In the genomic region with DNA sequence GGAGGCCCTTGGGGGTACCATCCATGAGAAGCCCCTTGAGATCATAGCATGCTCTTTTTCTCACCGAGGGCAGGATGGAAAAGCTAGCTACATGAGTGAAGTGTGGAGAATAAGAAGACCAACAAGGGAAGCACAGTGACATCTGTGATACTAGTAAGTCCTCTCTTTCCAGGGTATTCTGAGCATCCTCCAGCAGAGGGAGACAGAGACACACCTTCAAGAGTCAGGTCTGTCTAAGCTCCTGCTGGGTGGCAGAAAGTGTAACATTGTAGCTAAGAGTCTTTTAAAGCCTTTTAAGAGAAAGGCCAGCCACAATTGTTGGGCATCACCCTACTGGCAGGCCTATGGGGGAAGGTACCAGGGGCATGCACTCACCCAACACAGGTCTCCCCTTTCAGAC, we compare ENCODE assay signal across 8 mouse cellular contexts. TPM values are rescaled to one million over a fixed set of nuclear protein-coding genes. Genes with fewer than 3 reads are reported as not detected.
DNase-seq lines count a peak whose midpoint lies in the region; ATAC-seq lines count a peak whose summit lies in the region.

No protein-coding gene starts in this region.

- no peaks in the 10 kb centered on the region for H3K9me3 ChIP-seq in forebrain, embryonic 15.5 days

- no peak overlapping the region for H3K4me2 ChIP-seq in forebrain, embryonic 15.5 days (replicated peaks)

- H3K36me3 ChIP-seq in forebrain, embryonic 15.5 days: no peaks in the 10 kb centered on the region

- no peak overlapping the region for H3K9ac ChIP-seq in forebrain, embryonic 15.5 days (replicated peaks)

- WGBS in forebrain, embryonic 15.5 days: 35% methylated on average over 1 of the region's 1 CpGs

- intact Hi-C loops in heart, postnatal 10 days (cut with DNase I): loop anchor here (5.0 kb wide), 1 partner anchor 420 kb away; no protein-coding TSS in a partner anchor

- no peaks in the 10 kb centered on the region for H3K27me3 ChIP-seq in forebrain, embryonic 15.5 days

- H3K4me1 ChIP-seq in forebrain, embryonic 15.5 days: no peaks in the 10 kb centered on the region

- peak; percentile 7 to 28 for DNase-seq in heart, postnatal 10 days
- no peak for DNase-seq in heart, adult 9 months (ENCODE audit: low spot score in 2 of 2)
- DNase-seq in 3T3-L1 (ENCODE audit: low read depth, low spot score): peak; percentile 77
- DNase-seq in MEL-GATA-1-ER (ENCODE audit: extremely low read depth, low read depth): peak; percentile 57
- DNase-seq in gonadal fat pad, adult 2 months (ENCODE audit: low read depth): peak; percentile 24
- DNase-seq in gastrocnemius, postnatal 25 days: no peak

- H3K4me3 ChIP-seq in forebrain, embryonic 15.5 days: no peak overlapping the region

- peak; percentile 89 for ATAC-seq in megakaryocyte progenitor cell, adult 5-6 weeks (replicated peaks; ENCODE audit: poor library complexity)
- no peak for ATAC-seq in forebrain, embryonic 15.5 days (replicated peaks)

- H3K27ac ChIP-seq in forebrain, embryonic 15.5 days (replicated peaks): no peak overlapping the region

RNA-seq across cellular contexts. Expression of a gene that starts 43.8 kb away (rescaled TPM):
- total RNA-seq in heart, postnatal 10 days (2021): 10 to 100 TPM; 15.3 to 17.7 TPM
- polyA plus RNA-seq in gonadal fat pad, adult 2 months (2012; rRNA removed): 20.2 and 38.0 TPM in 2 replicates
- total RNA-seq in megakaryocyte progenitor cell, adult 5-6 weeks (2015): 8.8 and 11.5 TPM in 2 replicates
- 18.1 and 22.1 TPM in 2 replicates for total RNA-seq in megakaryocyte progenitor cell, adult 5-6 weeks (2017)
- 10.5 and 11.3 TPM in 2 replicates for polyA plus RNA-seq in forebrain, embryonic 15.5 days (2015; fragmentation: Nextera tagmentation; extraction: Ambion mirVana)
- 1 to 10 TPM; 3.0 to 4.4 TPM for total RNA-seq in gastrocnemius, postnatal 25 days (2021)

Comparison
In these comparisons a context has a peak if more than half of its experiments do, and no peak if none do; other contexts are left out.
1. DNase-seq: peak in heart, postnatal 10 days (2 of 2), 3T3-L1 (single experiment), MEL-GATA-1-ER (single experiment) and gonadal fat pad, adult 2 months (single experiment); none in heart, adult 9 months (0 of 2) and gastrocnemius, postnatal 25 days (single experiment).